Mouse (Mus musculus) thymus, adult 2 months (tissue): ENCODE data around the gene Fkbp6. TPM values are rescaled to one million over a fixed set of nuclear protein-coding genes. Genes with fewer than 3 reads are reported as not detected.

Experiments used
- DNase-seq: peaks from one replicate; pipeline ENCODE4 v3.0.0; 2021
- H3K27ac ChIP-seq: fragments of 200-500 bp; 2 replicates; pipeline ENCODE4 v1.5.1; 2012; ENCODE audit warnings: low read length, control low read depth; ENCODE audit not compliant: control insufficient read depth, insufficient read depth
- H3K27me3 ChIP-seq: fragments of 200-500 bp; 2 replicates; pipeline ENCODE4 v1.6.1; 2012; ENCODE audit warnings: mild to moderate bottlenecking, low read length, moderate library complexity, mixed read lengths; ENCODE audit not compliant: control insufficient read depth, insufficient read depth
- H3K36me3 ChIP-seq: fragments of 200-500 bp; 2 replicates; pipeline ENCODE4 v1.6.1; 2012; ENCODE audit warnings: mild to moderate bottlenecking, low read length, moderate library complexity; ENCODE audit not compliant: control insufficient read depth, insufficient read depth
- H3K4me1 ChIP-seq: fragments of 200-500 bp; replicated peaks from 2 replicates; pipeline ENCODE4 v1.6.1; 2012; ENCODE audit warnings: low read length; ENCODE audit not compliant: control insufficient read depth, insufficient read depth
- H3K4me3 ChIP-seq: fragments of 200-500 bp; 2 replicates; pipeline ENCODE4 v1.5.1; 2012; ENCODE audit warnings: mild to moderate bottlenecking, low read length, control low read depth, moderate library complexity; ENCODE audit not compliant: control insufficient read depth, insufficient read depth
- CTCF ChIP-seq: fragments of 200-500 bp; IDR thresholded peaks from 2 replicates; pipeline ENCODE4 v1.5.1; 2012; ENCODE audit warnings: mild to moderate bottlenecking, control low read depth, low read length, moderate library complexity, borderline replicate concordance; ENCODE audit not compliant: control insufficient read depth, poor library complexity, insufficient read depth; ENCODE audit errors: extremely low read depth
- POLR2A ChIP-seq: fragments of 200-500 bp; IDR thresholded peaks from 2 replicates; pipeline ENCODE4 v1.6.1; 2012; ENCODE audit warnings: mild to moderate bottlenecking, low read length, control low read depth, moderate library complexity; ENCODE audit not compliant: control insufficient read depth, poor library complexity, insufficient read depth; ENCODE audit errors: extremely low read depth
- WGBS: fragments of 180-500 bp; shearing (Covaris S2); methylation state at CpG from one replicate; pipeline ENCODE4 v1.1.7; 2018; 5-methylcytosine and 5-hydroxymethylcytosine counted together
- polyA plus RNA-seq: library from polyadenylated mRNA; depleted of rRNA; stranded (reverse); fragments of >200 nt; gene quantifications from 2 replicates; pipeline ENCODE4 v1.2.3, GENCODE M21; 2012; rRNA removed

Gene Fkbp6
- polyA plus RNA-seq, 1 experiment = not detected

DNA sequence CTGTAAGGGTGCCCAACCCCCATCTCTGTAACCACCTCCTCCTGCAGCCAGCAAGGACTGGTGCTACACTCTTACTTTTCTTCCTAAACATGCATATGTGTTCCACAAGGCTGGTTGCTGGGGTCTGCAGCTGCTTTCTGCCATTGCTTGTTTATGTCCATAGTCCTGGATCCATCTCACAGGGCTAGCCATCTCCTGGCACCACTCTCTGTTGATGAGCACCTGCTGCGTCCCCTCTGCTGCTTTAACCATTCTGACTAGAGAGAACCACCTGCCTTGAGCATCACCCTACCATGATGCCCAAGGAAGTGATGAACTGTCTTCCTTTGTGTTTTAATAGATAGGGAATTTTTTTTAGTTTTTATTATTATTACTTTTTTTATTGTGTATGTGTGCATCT is 106.7 kb downstream of the Fkbp6 start:
- WGBS = 100% methylated on average over 1 of the region's 1 CpGs
- H3K27ac ChIP-seq = no peak overlapping the region
- no peak for DNase-seq
- H3K36me3 ChIP-seq = peaks cover 82% of the 10 kb centered on the region
- TF ChIP-seq POLR2A (no peak), CTCF (no peak)
- no peaks in the 10 kb centered on the region for H3K4me1 ChIP-seq
- no peak overlapping the region for H3K4me3 ChIP-seq
- H3K27me3 ChIP-seq = no peaks in the 10 kb centered on the region

DNA sequence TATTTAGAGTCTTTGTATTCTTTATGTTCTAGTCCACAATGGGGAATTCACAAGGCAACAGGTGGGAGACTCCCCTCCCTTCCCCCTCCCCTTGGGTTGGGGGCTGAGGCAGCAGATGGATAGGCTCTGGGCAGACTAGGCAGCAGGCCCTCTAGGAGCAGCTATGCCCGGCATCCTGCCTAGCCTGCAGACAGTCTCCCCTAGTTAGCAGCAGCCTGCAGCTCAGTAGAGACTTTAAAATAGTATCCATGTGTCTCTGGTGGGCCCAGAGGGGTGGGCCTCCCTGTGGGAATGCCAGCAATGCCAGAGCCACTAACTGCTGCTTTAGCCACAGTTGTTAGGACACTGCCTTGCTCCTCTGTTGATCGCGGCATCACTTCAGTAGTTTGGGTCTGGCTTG is 107.2 kb downstream of the Fkbp6 start:
- TF ChIP-seq POLR2A (no peak), CTCF (no peak)
- Histone ChIP-seq H3K4me1 (no peaks in the 10 kb centered on the region), H3K36me3 (peaks cover 88% of the 10 kb centered on the region), H3K4me3 (no peak overlapping the region), H3K27me3 (no peaks in the 10 kb centered on the region), H3K27ac (no peak overlapping the region)
- 94% methylated on average over 3 of the region's 3 CpGs for WGBS
- no peak for DNase-seq

DNA sequence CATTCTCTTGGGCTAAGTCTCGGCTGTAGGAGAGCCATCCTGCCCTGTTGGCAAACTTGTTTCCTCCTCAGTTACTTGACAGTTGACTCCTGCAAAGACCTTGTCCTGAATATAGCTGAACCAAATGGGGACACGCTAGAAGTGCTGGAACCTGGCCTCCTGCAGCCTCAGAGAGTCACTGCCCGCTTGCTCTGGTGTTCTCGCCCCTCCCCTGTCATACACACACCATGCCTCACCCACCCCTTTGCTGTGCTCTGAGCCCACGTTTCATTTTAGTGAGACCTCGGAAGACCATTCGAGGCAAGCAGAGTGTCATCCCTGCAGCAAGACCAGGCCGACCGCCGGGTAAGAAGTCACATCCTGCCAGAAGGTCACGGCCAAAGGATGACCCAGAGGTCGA is 107.7 kb downstream of the Fkbp6 start:
- Histone ChIP-seq H3K4me1 (no peaks in the 10 kb centered on the region), H3K27ac (no peak overlapping the region), H3K27me3 (no peaks in the 10 kb centered on the region), H3K36me3 (peaks cover 92% of the 10 kb centered on the region), H3K4me3 (no peak overlapping the region)
- no peak for DNase-seq
- 97% methylated on average over 12 of the region's 12 CpGs for WGBS
- no peak for TF ChIP-seq CTCF

Other genes starting within 250 kb of the Fkbp6 start
- gene Tbl2, start 200.4 kb downstream of the Fkbp6 start, polyA plus RNA-seq = 18.5 and 18.7 TPM in 2 replicates
- 61.1 and 67.0 TPM in 2 replicates for gene Bcl7b, start 181.8 kb downstream of the Fkbp6 start, polyA plus RNA-seq
- gene Baz1b, start 162.8 kb downstream of the Fkbp6 start, polyA plus RNA-seq = 56.1 and 68.7 TPM in 2 replicates
- gene Fzd9, start 98.8 kb downstream of the Fkbp6 start, polyA plus RNA-seq = 0.06 and 0.58 TPM in 2 replicates
- gene Trim50, start 3.3 kb upstream of the Fkbp6 start, polyA plus RNA-seq = not detected in 2 replicates
- 65.6 and 74.4 TPM in 2 replicates for gene Nsun5, start 19.9 kb upstream of the Fkbp6 start, polyA plus RNA-seq
- gene Pom121, start 44.5 kb upstream of the Fkbp6 start, polyA plus RNA-seq = 50.3 and 78.1 TPM in 2 replicates
- 9.9 and 11.8 TPM in 2 replicates for gene Hip1, start 195.1 kb upstream of the Fkbp6 start, polyA plus RNA-seq
- not detected in 2 replicates for gene Ccl26, start 213.5 kb upstream of the Fkbp6 start, polyA plus RNA-seq
- 3.0 and 3.1 TPM in 2 replicates for gene Ccl24, start 223.0 kb upstream of the Fkbp6 start, polyA plus RNA-seq